Mouse (Mus musculus) CH12.LX (cell line): Measurements from ENCODE around the gene Odf2l. TPM values are rescaled to one million over a fixed set of nuclear protein-coding genes. Genes with fewer than 3 reads are reported as not detected.
A peak's percentile ranks its signal among the peaks of the same experiment; 100 is the strongest.

Source experiments
- DNase-seq: peaks from one replicate; pipeline ENCODE4 v3.0.0-alpha.2; 2013; ENCODE audit errors: extremely low read depth
- H3K27ac ChIP-seq: 2 replicates; pipeline ENCODE4 v1.5.1; 2012; ENCODE audit warnings: low read depth, mild to moderate bottlenecking, control low read depth, moderate library complexity; ENCODE audit not compliant: insufficient read depth
- H3K27me3 ChIP-seq: replicated peaks from 2 replicates; pipeline ENCODE3; 2012; ENCODE audit warnings: inconsistent platforms
- H3K36me3 ChIP-seq, 2 experiments: replicated peaks in 1 of 2; 2 replicates each; pipeline versions ENCODE3 to v1.6.1; 2012; ENCODE audit warnings: inconsistent platforms in 1 of 2, low read length in 1 of 2, mild to moderate bottlenecking in 1 of 2, mixed read lengths in 1 of 2, moderate library complexity in 1 of 2; ENCODE audit not compliant: control insufficient read depth in 1 of 2, insufficient read depth in 1 of 2
- H3K4me1 ChIP-seq, 2 experiments: 2 replicates each; pipeline ENCODE4 v1.6.1; 2012; ENCODE audit warnings: inconsistent platforms in 1 of 2, moderate library complexity in 1 of 2; ENCODE audit not compliant: insufficient read depth in 2 of 2, control insufficient read depth in 1 of 2
- H3K4me2 ChIP-seq: 2 replicates; pipeline ENCODE4 v1.6.1; 2012; ENCODE audit warnings: low read depth, mild to moderate bottlenecking, control low read depth; ENCODE audit not compliant: poor library complexity, insufficient read depth, severe bottlenecking
- H3K4me3 ChIP-seq, 3 experiments: fragments of 150-350 bp in 1 of 3; sonication (generic) in 1 of 3; replicated peaks in 1 of 3; 2 replicates each; pipeline versions ENCODE3 to v1.5.1; 2011 to 2012; ENCODE audit warnings: low read depth in 2 of 3, low read length in 2 of 3, mild to moderate bottlenecking in 2 of 3, moderate library complexity in 2 of 3, control low read depth in 1 of 3, improper control_type of control experiment in 1 of 3, inconsistent platforms in 1 of 3, mixed read lengths in 1 of 3; ENCODE audit not compliant: poor library complexity in 1 of 3
- H3K79me2 ChIP-seq: replicated peaks from 2 replicates; pipeline ENCODE4 v1.6.1; 2012; ENCODE audit warnings: mild to moderate bottlenecking, moderate library complexity; ENCODE audit not compliant: control insufficient read depth, poor library complexity, insufficient read depth, severe bottlenecking; ENCODE audit errors: extremely low read depth
- H3K9ac ChIP-seq: 2 replicates; pipeline ENCODE4 v1.6.1; 2012; ENCODE audit warnings: low read depth, mild to moderate bottlenecking, control low read depth, moderate library complexity; ENCODE audit not compliant: insufficient read depth
- H3K9me3 ChIP-seq: replicated peaks from 2 replicates; pipeline ENCODE3; 2012; ENCODE audit warnings: low read length, inconsistent platforms, mixed read lengths
- BHLHE40 ChIP-seq: IDR thresholded peaks from 2 replicates; pipeline ENCODE4 v1.6.1; 2011; ENCODE audit warnings: mild to moderate bottlenecking, low read depth, low read length, improper control_type of control experiment
- ETS1 ChIP-seq: conservative IDR thresholded peaks from 2 replicates; pipeline ENCODE4 v1.6.1; 2012; ENCODE audit warnings: low read depth, mild to moderate bottlenecking, inconsistent platforms, low read length, improper control_type of control experiment, moderate library complexity
- IRF4 ChIP-seq: IDR thresholded peaks from 2 replicates; pipeline ENCODE4 v1.6.1; 2014; ENCODE audit warnings: low read depth, mild to moderate bottlenecking, inconsistent platforms, low read length, improper control_type of control experiment
- JUN ChIP-seq: IDR thresholded peaks from 2 replicates; pipeline ENCODE4 v1.6.1; 2011; ENCODE audit warnings: low read depth, mild to moderate bottlenecking, low read length, improper control_type of control experiment, moderate library complexity; ENCODE audit not compliant: insufficient read depth
- KAT2A ChIP-seq: IDR thresholded peaks from 2 replicates; pipeline ENCODE4 v1.6.1; 2012; ENCODE audit warnings: low read length, improper control_type of control experiment, inconsistent platforms; ENCODE audit not compliant: insufficient replicate concordance
- MAX ChIP-seq: IDR thresholded peaks from 2 replicates; pipeline ENCODE4 v1.6.1; 2011; ENCODE audit warnings: low read length, improper control_type of control experiment
- MAZ ChIP-seq: IDR thresholded peaks from 2 replicates; pipeline ENCODE4 v1.6.1; 2012; ENCODE audit warnings: low read depth, mild to moderate bottlenecking, inconsistent platforms, low read length, improper control_type of control experiment, moderate library complexity
- POLR2AphosphoS2 ChIP-seq: IDR thresholded peaks from 2 replicates; pipeline ENCODE4 v1.6.1; 2011; ENCODE audit warnings: low read depth, low read length, improper control_type of control experiment
- RAD21 ChIP-seq: IDR thresholded peaks from 2 replicates; pipeline ENCODE4 v1.6.1; 2011; ENCODE audit warnings: low read depth, mild to moderate bottlenecking, low read length, improper control_type of control experiment, moderate library complexity
- SIN3A ChIP-seq: IDR thresholded peaks from 2 replicates; pipeline ENCODE4 v1.6.1; 2012; ENCODE audit warnings: low read length, improper control_type of control experiment, inconsistent platforms
- SMC3 ChIP-seq: IDR thresholded peaks from 2 replicates; pipeline ENCODE4 v1.6.1; 2011; ENCODE audit warnings: low read depth, low read length, improper control_type of control experiment
- TBP ChIP-seq: conservative IDR thresholded peaks from 2 replicates; pipeline ENCODE4 v1.6.1; 2011; ENCODE audit warnings: low read depth, low read length, improper control_type of control experiment
- USF1 ChIP-seq: IDR thresholded peaks from 2 replicates; pipeline ENCODE4 v1.6.1; 2014; ENCODE audit warnings: low read depth, mild to moderate bottlenecking, inconsistent platforms, low read length, improper control_type of control experiment
- USF2 ChIP-seq: conservative IDR thresholded peaks from 2 replicates; pipeline ENCODE4 v1.6.1; 2011; ENCODE audit warnings: low read depth, low read length, improper control_type of control experiment
- ZKSCAN1 ChIP-seq: IDR thresholded peaks from 2 replicates; pipeline ENCODE4 v1.6.1; 2012; ENCODE audit warnings: low read depth, inconsistent platforms, low read length, improper control_type of control experiment, borderline replicate concordance
- dilution Hi-C: fragments of 300-500 bp; cut with MboI; formaldehyde crosslinking; loops from 2 replicates; pipeline ENCODE4 v1.14.3; 2020; ENCODE audit warnings: low sequenced_read_pairs; ENCODE audit not compliant: extremely low pct_unique_long_range_greater_than_20kb, extremely low pct_ligation_motif_present
- in situ Hi-C: fragments of 300-500 bp; cut with MboI; formaldehyde crosslinking; loops from 3 replicates; pipeline ENCODE4 v1.14.3; 2019; ENCODE audit warnings: low sequenced_read_pairs, low pct_ligation_motif_present, low pct_unique_long_range_greater_than_20kb, mixed read lengths
- polyA plus RNA-seq: library from polyadenylated mRNA; unstranded; fragments of >175 nt; gene quantifications from 2 replicates; pipeline ENCODE4 v1.2.1, GENCODE M21; 2012; ENCODE audit warnings: low read depth; ENCODE audit not compliant: insufficient read length
- total RNA-seq, 2 experiments: library from RNA; depleted of rRNA; stranded (reverse); fragments of 300-350 nt in 1 of 2; fragments of >200 nt in 1 of 2; gene quantifications; 2 replicates each; pipeline ENCODE4 v1.2.3; 2012 to 2014

Gene Odf2l
- total and polyA plus RNA-seq, 3 experiments, result 26.1 to 51.1 (median 39.1) TPM

- Histone ChIP-seq H3K9ac (no peak overlapping the region), H3K9me3 (no peaks in the 10 kb centered on the region), H3K4me2 (peak overlapping the region; percentile 57; the same call in 1 of the 2 replicates), H3K79me2 (no peaks in the 10 kb centered on the region), H3K36me3 (no peaks in the 10 kb centered on the region), H3K27me3 (no peaks in the 10 kb centered on the region), H3K4me3 (peak overlapping the region in 1 of 3 experiments; percentile 19), H3K27ac (no peak overlapping the region), H3K4me1 (peaks cover 0 to 2% of the 10 kb centered on the region in 2 experiments; a peak in 1 of 4 replicates)
- dilution Hi-C loops, result no loop called here
- in situ Hi-C loops, result no loop called here
- TF ChIP-seq USF2 (peak; percentile 24), TBP (no peak), BHLHE40 (peak; percentile 50), ZKSCAN1 (no peak), USF1 (peak; percentile 55), SIN3A (no peak), JUN (peak; percentile 32; the same call in 1 of the 2 replicates)
- DNase-seq, result no peak
These were observed 49.4 kb upstream of the Odf2l start for GRCm38 (mm10) chr3:145068964-145069363.

- Histone ChIP-seq H3K4me1 (peaks cover 0 to 7% of the 10 kb centered on the region in 2 experiments; a peak in 1 of 4 replicates), H3K27me3 (no peaks in the 10 kb centered on the region), H3K27ac (no peak overlapping the region), H3K79me2 (no peaks in the 10 kb centered on the region), H3K9me3 (no peaks in the 10 kb centered on the region), H3K36me3 (no peaks in the 10 kb centered on the region), H3K4me2 (peak overlapping the region; percentile 31; the same call in 1 of the 2 replicates)
- in situ Hi-C loops, result no loop called here
- dilution Hi-C loops, result no loop called here
- DNase-seq, result no peak
- TF ChIP-seq ETS1, result no peak
- TF ChIP-seq, all 38 proteins: peak for 0
- H3K9ac ChIP-seq, result no peak overlapping the region
- H3K4me3 ChIP-seq, result no peak overlapping the region
These were observed 46.0 kb upstream of the Odf2l start for GRCm38 (mm10) chr3:145072339-145072738.

GRCm38 (mm10) chr3:145078405-145078804 is 40.0 kb upstream of the Odf2l start:
- in situ Hi-C loops, result no loop called here

More at GRCm38 (mm10) chr3:145078405-145078804, 40.0 kb upstream of the Odf2l start:
- no peak for DNase-seq
- no peak overlapping the region for H3K4me3 ChIP-seq
- H3K9ac ChIP-seq, result no peak overlapping the region
- H3K4me1 ChIP-seq, result peaks cover 0 to 7% of the 10 kb centered on the region in 2 experiments; a peak in 1 of 4 replicates
- H3K9me3 ChIP-seq, result no peaks in the 10 kb centered on the region
- no peaks in the 10 kb centered on the region for H3K79me2 ChIP-seq
- H3K27ac ChIP-seq, result no peak overlapping the region
- H3K27me3 ChIP-seq, result no peaks in the 10 kb centered on the region
- TF ChIP-seq BHLHE40 (no peak), SMC3 (no peak), POLR2AphosphoS2 (no peak), KAT2A (no peak), SIN3A (no peak), MAZ (no peak), IRF4 (no peak), MAX (no peak), RAD21 (no peak)
- no peaks in the 10 kb centered on the region for H3K36me3 ChIP-seq
- no peak overlapping the region for H3K4me2 ChIP-seq
- dilution Hi-C loops, result no loop called here
